Mouse (Mus musculus) cortical plate, adult 2 months (tissue): ENCODE data around the gene Dstyk. TPM values are rescaled to one million over a fixed set of nuclear protein-coding genes. Genes with fewer than 3 reads are reported as not detected.
A peak's percentile ranks its signal among the peaks of the same experiment; 100 is the strongest.

Source experiments
- H3K27ac ChIP-seq: fragments of 200-500 bp; 2 replicates; pipeline ENCODE4 v1.5.1; 2012; ENCODE audit warnings: low read length, control low read depth, inconsistent platforms; ENCODE audit not compliant: insufficient read depth
- H3K4me1 ChIP-seq: fragments of 200-500 bp; 2 replicates; pipeline ENCODE4 v1.6.1; 2011; ENCODE audit warnings: low read length; ENCODE audit not compliant: control insufficient read depth, insufficient read depth
- H3K4me3 ChIP-seq: fragments of 200-500 bp; 2 replicates; pipeline ENCODE4 v1.5.1; 2011; ENCODE audit warnings: mild to moderate bottlenecking, low read length, control low read depth; ENCODE audit not compliant: insufficient read depth
- CTCF ChIP-seq: fragments of 200-500 bp; IDR thresholded peaks from 2 replicates; pipeline ENCODE4 v1.5.1; 2011; ENCODE audit warnings: mild to moderate bottlenecking, control low read depth, low read length; ENCODE audit not compliant: insufficient read depth; ENCODE audit errors: extremely low read depth
- POLR2A ChIP-seq: fragments of 200-500 bp; IDR thresholded peaks from 2 replicates; pipeline ENCODE4 v1.6.1; 2011; ENCODE audit warnings: mild to moderate bottlenecking, low read length, control low read depth; ENCODE audit not compliant: insufficient read depth; ENCODE audit errors: extremely low read depth
- polyA plus RNA-seq: library from polyadenylated mRNA; depleted of rRNA; stranded (reverse); fragments of >200 nt; gene quantifications from 2 replicates; pipeline ENCODE4 v1.2.3, GENCODE M21; 2012

The Dstyk gene
- polyA plus RNA-seq, 1 experiment: 24.0 TPM

DNA sequence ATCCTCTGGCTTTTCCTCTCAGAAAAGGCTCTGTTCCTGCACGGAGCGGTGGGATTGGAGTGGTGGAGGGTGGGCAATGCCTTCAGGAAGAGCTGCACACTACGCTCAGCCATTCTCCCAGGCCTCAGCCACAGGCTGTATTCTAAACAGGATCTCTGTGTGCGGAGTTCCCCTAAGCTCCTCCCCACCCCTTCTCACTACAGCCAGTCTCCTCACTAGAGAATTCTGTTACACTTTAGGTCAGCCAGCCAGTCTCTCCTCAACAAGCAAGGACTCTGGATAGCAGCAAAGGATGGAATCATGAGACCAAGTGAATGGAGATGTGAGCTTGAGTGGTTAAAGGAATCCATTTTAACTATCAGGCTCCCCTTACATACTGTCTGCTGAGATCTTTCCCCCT lies 29.4 kb upstream of the Dstyk start:
- H3K4me1 ChIP-seq: peaks cover 26% of the 10 kb centered on the region
- TF ChIP-seq POLR2A (peak; percentile 62), CTCF (no peak)

DNA sequence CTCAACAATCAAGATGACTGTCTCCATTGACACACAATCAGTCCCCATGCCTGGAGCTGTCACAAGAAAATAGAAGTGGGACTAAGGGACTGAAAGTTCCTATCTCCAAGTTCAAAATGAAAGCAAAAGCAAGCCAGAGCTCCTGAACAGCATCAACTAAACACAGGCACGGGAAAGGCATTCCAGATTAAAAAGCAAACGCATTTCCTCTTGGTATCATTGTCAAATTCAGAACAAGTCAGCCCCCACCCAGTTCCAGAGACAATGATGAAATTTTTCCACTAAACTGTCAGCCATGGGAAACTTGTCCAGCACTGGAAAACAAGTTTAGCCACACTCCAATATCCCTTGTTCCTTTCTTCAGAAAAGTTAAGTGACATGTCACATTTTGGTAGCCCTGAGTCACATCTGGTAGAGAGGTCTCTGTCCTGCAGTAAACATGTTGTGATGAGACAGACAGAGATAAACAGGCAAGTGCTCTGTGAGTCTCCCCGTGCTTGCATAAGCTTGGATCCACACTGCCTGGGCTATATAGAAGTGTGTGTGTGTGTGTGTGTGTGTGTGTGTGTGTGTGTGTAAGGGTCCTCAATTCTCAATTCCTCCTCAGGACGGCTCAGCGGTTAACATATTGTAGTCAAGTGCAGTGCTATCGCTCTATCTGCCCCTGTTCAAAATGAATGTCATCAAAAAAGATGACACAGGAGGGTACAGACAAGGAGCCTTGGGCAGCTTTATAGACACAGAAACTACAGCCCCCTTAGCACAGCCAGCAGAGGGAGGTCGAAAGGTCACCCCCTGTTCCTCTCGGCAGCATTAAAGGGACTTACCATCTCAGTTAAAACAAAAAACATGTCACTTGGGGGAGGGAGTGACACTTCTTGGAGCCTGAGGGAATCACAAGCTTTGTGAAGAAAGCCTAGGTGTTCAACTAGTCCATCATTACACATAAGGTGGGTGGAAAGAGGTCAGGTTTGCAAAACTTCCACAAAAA lies 28.2 kb upstream of the Dstyk start:
- Histone ChIP-seq H3K4me3 (peak overlapping the region; percentile 53), H3K4me1 (peaks cover 20% of the 10 kb centered on the region), H3K27ac (peak overlapping the region; percentile 91)
- no peak for TF ChIP-seq POLR2A
- no peak for TF ChIP-seq CTCF

More for the DNA sequence above, 29.4 kb upstream of the Dstyk start:
- peak overlapping the region; percentile 53 for H3K4me3 ChIP-seq
- H3K27ac ChIP-seq: peak overlapping the region; percentile 91

DNA sequence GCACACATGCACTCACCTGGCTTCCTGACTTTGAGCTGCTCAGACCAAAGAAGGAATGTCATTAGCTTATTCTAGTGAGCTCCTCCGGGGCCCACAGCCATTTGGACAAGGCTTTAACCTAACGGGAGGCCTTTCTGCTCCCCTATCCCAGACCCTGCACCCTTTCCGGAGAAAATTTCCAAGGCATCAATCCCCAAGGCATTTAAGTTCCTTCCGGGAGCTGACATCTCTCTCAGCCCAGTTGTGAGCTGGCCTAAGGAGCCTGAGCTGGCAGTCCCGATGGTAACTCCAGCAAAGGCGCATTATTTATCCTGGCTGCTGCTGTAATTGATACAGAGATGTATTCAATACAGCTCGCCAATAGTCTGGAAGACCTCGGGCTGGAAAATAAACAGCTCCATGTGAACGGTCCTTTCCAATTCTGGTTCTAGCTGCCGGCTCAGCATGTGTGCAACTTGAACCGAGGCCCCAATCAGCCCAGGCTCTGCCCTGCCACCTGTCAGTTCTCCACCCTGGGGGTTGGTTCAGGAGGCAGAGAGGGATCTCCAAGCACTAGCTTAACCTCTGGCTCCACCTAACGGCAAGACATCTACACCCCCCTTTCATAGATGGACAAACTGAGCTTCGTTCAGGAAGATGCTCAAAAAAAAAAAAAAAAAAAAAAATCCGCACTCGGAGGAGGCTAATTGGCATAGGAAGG lies 27.3 kb upstream of the Dstyk start:
- Histone ChIP-seq H3K27ac (peak overlapping the region; percentile 91), H3K4me1 (peaks cover 17% of the 10 kb centered on the region), H3K4me3 (peak overlapping the region; percentile 53)
- no peak for TF ChIP-seq POLR2A
- peak; percentile 64 for TF ChIP-seq CTCF

DNA sequence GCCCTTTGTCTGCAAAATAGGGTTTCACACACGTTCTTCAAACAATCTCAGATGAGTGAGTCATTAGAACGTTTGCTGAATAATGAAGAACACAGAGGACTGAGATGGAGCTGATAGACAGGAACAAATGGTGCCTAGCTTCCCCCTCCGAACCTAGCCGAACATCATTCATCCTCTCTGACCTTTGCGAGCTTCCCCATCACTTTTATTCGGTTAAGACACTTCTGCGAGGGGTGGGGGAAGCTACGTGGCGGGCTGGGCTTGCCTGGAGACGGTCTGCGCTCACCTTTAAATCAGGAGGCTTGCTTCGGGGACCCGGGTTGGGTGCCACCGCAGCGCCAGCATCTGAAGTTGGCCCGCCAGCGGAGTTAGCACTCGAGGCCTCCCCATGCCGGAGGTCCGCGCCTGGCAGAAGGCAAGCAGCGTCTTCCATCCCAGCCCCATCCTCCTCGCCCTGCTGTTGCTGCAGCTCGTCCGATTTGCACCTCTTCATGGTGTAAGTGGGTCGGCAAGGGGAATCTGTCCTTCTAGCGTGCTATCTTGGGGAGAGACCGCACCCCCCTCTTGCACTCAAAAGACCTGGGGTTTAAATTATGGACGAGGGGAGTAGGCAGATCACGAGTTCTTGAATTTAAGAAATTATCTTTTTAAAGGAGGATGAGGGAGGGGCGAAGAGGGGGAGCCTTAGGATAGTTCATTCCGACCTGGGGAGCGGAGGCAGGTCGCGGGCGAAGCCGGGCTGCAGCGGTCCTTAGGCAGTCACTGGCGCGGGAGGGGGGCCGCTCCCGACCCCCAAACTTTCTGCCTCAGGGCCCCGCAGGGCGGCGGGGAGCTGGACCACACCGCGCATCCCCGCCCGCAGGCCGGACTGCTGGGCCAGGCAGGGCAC lies 26.4 kb upstream of the Dstyk start, which contains the start of gene Tmcc2:
TSS of gene Tmcc2 (minus strand) at position 591 of the 889 bp plus-strand sequence.
- peaks cover 13% of the 10 kb centered on the region for H3K4me1 ChIP-seq
- H3K4me3 ChIP-seq: peak within 1 kb of the TSS; percentile 53
- H3K27ac ChIP-seq: peak within 1 kb of the TSS; percentile 91
- TF ChIP-seq POLR2A (no peak), CTCF (no peak)

DNA sequence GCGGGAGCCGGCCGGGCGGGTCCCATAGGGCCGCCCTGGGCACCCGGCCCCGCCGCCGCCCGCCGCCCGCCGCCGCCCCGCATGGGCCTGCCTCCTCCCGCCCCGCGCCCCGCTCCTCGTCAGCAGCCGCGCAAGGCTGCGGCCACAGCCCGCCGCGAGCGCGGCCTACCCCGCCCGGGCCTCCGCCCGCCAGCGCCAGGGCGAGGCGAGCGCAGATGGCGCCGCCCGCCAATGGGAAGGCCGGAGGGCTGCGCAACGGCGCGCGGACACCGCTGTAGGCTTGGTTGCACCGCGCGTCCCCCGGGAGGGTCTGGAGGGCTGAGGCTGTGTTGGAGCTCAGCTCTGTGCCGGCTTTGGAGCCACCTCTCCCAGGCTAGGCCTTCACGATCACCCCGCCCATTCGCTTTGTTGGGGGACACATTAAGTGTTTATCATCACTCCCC lies 25.8 kb upstream of the Dstyk start:
- peak overlapping the region; percentile 53 for H3K4me3 ChIP-seq
- TF ChIP-seq POLR2A: peak; percentile 77
- TF ChIP-seq CTCF: no peak
- H3K27ac ChIP-seq: peak overlapping the region; percentile 31
- peaks cover 9% of the 10 kb centered on the region; the same call in 1 of the 2 replicates for H3K4me1 ChIP-seq

DNA sequence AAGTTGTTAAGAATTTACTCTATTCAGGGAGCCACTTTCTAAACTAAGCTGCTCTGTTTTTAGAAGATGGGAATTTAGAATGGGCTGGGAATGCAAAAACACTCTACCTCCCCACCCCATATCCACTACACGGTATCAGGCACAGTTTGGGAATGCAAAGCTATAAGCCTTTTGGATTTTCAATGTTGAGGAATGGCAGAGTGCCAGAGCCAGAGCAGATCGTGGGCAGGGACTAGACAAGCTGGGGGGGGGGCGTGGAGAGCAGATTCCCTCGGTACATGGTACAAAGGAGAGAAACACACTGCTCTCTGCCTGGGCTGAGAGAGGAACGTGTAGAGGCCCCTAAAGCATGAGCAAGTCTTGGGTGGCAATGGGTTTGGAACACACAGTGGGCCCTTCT lies 24.5 kb upstream of the Dstyk start:
- no peak overlapping the region for H3K27ac ChIP-seq
- TF ChIP-seq POLR2A (no peak), CTCF (no peak)
- peaks cover 5% of the 10 kb centered on the region; the same call in 1 of the 2 replicates for H3K4me1 ChIP-seq
- no peak overlapping the region for H3K4me3 ChIP-seq

DNA sequence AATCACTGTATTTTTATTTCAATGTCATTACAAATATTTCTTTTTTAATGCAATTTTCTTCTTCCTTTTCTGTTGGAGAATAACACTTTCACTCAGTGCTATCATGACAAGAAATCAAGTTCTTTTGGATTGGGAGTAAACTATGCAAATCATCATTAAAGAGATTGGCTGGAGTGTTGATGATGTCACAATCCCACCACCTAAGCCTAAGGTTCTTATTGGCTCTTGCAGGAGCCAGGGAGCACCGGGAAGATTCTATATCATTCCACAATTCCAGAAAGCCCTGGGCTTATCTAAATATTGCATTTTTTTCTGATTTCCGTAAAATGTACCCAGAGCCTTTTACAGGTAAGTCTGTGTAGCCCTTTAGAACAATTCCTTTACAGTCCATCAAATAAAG lies 20.6 kb upstream of the Dstyk start:
- Histone ChIP-seq H3K4me3 (no peak overlapping the region), H3K4me1 (peaks cover 1% of the 10 kb centered on the region; the same call in 1 of the 2 replicates), H3K27ac (no peak overlapping the region)
- no peak for TF ChIP-seq POLR2A
- no peak for TF ChIP-seq CTCF

DNA sequence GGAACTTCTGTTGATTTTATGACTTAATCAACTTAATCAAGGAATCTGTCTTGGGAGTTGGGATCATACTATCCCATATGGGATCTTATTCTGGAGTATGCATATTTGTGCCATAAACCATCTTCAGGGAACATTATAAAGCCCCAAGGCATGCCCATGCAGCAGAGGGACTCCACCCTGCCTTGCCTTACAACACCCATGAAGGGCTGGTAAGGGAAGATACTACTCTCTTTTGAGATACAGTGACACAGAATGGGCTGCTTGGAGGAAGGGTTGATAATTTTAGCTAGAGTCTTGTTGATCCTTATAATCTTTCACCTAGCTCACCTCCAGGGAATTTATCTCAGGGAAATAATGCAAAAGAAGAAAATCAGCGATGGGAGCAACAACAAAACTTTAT lies 16.8 kb upstream of the Dstyk start:
- no peak for TF ChIP-seq CTCF
- no peak for TF ChIP-seq POLR2A
- no peaks in the 10 kb centered on the region for H3K4me1 ChIP-seq
- H3K27ac ChIP-seq: no peak overlapping the region
- no peak overlapping the region for H3K4me3 ChIP-seq

DNA sequence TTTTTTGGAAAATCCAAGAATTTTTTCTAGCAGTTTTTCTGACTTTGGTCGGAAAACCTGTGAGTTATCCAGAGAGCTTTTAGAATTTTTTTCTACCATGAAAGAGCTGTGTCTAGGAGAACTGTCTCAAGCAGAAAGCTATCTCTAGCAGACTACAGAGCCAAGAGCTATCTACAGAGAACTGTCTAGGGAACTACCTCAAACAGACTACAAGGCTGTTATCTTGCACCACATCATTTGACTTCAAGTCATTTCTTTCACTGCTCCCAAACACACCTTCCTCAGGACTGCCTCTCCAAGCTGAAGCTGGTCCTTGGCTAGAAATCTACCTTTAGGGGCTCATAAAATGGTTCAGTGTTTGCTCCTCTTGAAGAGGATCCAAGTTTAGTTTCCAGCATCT lies 15.5 kb upstream of the Dstyk start:
- no peak for TF ChIP-seq POLR2A
- no peak for TF ChIP-seq CTCF
- Histone ChIP-seq H3K27ac (no peak overlapping the region), H3K4me1 (no peaks in the 10 kb centered on the region), H3K4me3 (no peak overlapping the region)
